Mouse (Mus musculus) small intestine, adult 2 months (tissue): ENCODE data around the gene Gpa33.

Source experiments
- CTCF ChIP-seq: fragments of 200-500 bp; IDR thresholded peaks from 2 replicates; pipeline ENCODE4 v1.5.1; 2012; ENCODE audit warnings: low read depth, mild to moderate bottlenecking, control low read depth, inconsistent platforms, low read length, moderate library complexity, mixed read lengths; ENCODE audit not compliant: insufficient replicate concordance, insufficient read length; ENCODE audit errors: extremely low read depth
- POLR2A ChIP-seq: fragments of 200-500 bp; IDR thresholded peaks from 2 replicates; pipeline ENCODE4 v1.6.1; 2012; ENCODE audit warnings: low read depth, mild to moderate bottlenecking, control low read depth, inconsistent platforms, low read length, moderate library complexity

GRCm38 (mm10) chr1:166157712-166158111 is 27.7 kb downstream of the Gpa33 start:
- TF ChIP-seq POLR2A (no peak), CTCF (no peak)
